Mouse (Mus musculus): ENCODE data around the gene Zfx. TPM values are rescaled to one million over a fixed set of nuclear protein-coding genes. Genes with fewer than 3 reads are reported as not detected.

Zfx gene
- polyA plus RNA-seq, 1 experiment: 30.5 TPM

DNA sequence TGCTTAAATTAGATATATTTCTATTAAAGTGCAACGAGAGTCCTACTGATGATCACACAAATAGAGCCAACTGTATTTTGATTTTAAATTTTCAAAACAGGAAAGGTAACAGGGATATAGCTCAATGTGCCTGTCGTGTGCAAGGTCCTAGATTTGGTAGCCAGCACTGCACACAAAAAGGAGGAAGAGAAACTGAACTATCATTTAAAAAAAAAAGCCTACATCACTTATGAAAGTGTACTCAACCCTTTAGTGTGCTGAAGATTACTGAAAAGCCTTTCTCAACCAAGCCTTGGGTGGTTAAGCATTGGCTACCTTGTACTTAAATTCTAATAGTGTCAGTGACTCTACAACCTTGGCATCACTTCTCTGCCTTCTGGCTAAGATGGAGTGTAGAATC is 2.4 kb upstream of the Zfx start:
- Histone ChIP-seq H3K27me3 (ENCODE audit: control insufficient read depth, insufficient read depth, low read length, poor library complexity, severe bottlenecking) (no peaks in the 10 kb centered on the region), H3K9me3 (replicated peaks; ENCODE audit: control insufficient read depth, insufficient read depth, low read length, poor library complexity, severe bottlenecking) (no peaks in the 10 kb centered on the region), H3K27ac (ENCODE audit: insufficient read depth, low read length) (no peak overlapping the region), H3K36me3 (ENCODE audit: control insufficient read depth, insufficient read depth, low read length, poor library complexity, severe bottlenecking) (no peaks in the 10 kb centered on the region), H3K9ac (ENCODE audit: low read depth, poor library complexity, severe bottlenecking) (no peak overlapping the region), H3K4me1 (ENCODE audit: control insufficient read depth, insufficient read depth, low read length) (no peaks in the 10 kb centered on the region), H3K4me3 (ENCODE audit: low read depth, low read length) (no peak overlapping the region)
- TF ChIP-seq EP300 (IDR thresholded peaks at IDR 0.05; ENCODE audit: insufficient read depth, low read depth, low read length) (no peak), CTCF (IDR thresholded peaks at IDR 0.05; ENCODE audit: low read depth, low read length) (no peak), POLR2A (IDR thresholded peaks at IDR 0.05; ENCODE audit: insufficient read depth, low read length) (no peak)

DNA sequence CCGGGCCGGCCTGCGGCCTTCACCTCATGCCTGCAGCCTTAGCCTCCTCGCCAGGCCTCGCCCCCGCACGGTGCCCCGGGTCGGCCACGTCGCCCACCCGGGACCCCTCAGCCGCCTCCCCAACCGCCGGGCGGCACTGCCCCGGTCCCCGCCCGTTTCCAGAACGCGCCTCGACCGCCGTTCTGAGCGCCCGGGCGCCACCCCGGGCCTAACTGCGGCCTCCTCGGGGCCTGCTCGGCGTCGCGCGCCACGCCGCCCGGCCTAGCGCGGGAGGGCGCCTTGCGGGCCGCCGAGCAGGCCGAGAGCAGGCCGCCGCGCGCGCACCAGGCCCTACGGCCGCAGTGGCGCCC is 818 bp downstream of the Zfx start:
- TF ChIP-seq CTCF (IDR thresholded peaks at IDR 0.05; ENCODE audit: low read depth, low read length) (no peak), EP300 (IDR thresholded peaks at IDR 0.05; ENCODE audit: insufficient read depth, low read depth, low read length) (no peak)
- Histone ChIP-seq H3K9me3 (replicated peaks; ENCODE audit: control insufficient read depth, insufficient read depth, low read length, poor library complexity, severe bottlenecking) (no peaks in the 10 kb centered on the region), H3K27ac (ENCODE audit: insufficient read depth, low read length) (peak overlapping the region; percentile 85), H3K4me3 (ENCODE audit: low read depth, low read length) (peak overlapping the region; percentile 77), H3K36me3 (ENCODE audit: control insufficient read depth, insufficient read depth, low read length, poor library complexity, severe bottlenecking) (no peaks in the 10 kb centered on the region), H3K9ac (ENCODE audit: low read depth, poor library complexity, severe bottlenecking) (peak overlapping the region; percentile 97), H3K27me3 (ENCODE audit: control insufficient read depth, insufficient read depth, low read length, poor library complexity, severe bottlenecking) (no peaks in the 10 kb centered on the region), H3K4me1 (ENCODE audit: control insufficient read depth, insufficient read depth, low read length) (no peaks in the 10 kb centered on the region)

DNA sequence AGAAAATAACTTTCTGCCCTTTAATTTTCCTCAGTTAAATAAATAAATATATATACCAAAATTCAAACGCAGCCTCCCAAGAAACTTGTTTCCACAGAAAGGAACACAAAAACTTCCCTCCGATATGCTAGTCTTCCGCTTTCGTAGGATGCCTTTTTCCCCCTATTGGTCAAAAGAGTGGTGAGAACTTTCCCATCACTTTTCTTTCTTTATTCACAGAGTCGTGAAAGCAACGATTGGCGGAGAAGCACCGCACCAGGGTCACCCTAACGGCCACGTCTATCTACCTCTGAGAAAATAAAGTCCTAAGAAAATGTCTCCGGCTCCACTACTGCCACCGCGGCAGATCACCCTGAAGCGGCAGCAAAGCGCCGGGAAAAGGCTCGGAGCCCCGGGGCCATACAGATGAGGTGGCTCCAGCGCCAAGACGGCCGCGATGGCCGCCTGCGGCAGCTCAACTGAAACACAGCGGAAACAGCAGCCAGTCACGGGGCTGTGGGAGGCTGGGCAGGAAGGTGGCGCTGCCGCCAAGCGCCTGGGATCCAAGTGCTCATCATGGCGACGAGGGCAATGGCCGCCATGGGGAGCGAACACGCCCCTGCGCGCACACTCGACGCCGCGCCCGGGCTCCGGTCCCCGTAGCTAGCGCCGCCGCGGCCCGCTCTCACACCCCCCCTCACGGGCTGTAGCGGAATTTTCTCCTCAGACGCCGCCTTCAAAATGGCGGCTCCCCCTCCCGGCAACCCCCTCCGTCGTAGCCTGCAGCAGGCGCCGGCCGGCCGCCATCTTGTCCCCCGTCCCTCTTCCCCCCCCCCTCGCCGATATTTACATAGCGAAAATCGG is 1.4 kb downstream of the Zfx start:
- peak overlapping the region; percentile 94 for H3K27ac ChIP-seq (ENCODE audit: insufficient read depth, low read length)
- no peaks in the 10 kb centered on the region for H3K36me3 ChIP-seq (ENCODE audit: control insufficient read depth, insufficient read depth, low read length, poor library complexity, severe bottlenecking)
- TF ChIP-seq EP300 (IDR thresholded peaks at IDR 0.05; ENCODE audit: insufficient read depth, low read depth, low read length) (no peak), CTCF (IDR thresholded peaks at IDR 0.05; ENCODE audit: low read depth, low read length) (no peak), POLR2A (IDR thresholded peaks at IDR 0.05; ENCODE audit: insufficient read depth, low read length) (no peak)
- H3K9me3 ChIP-seq (replicated peaks; ENCODE audit: control insufficient read depth, insufficient read depth, low read length, poor library complexity, severe bottlenecking): no peaks in the 10 kb centered on the region
- peak overlapping the region; percentile 97 for H3K9ac ChIP-seq (ENCODE audit: low read depth, poor library complexity, severe bottlenecking)
- H3K4me1 ChIP-seq (ENCODE audit: control insufficient read depth, insufficient read depth, low read length): no peaks in the 10 kb centered on the region
- H3K27me3 ChIP-seq (ENCODE audit: control insufficient read depth, insufficient read depth, low read length, poor library complexity, severe bottlenecking): no peaks in the 10 kb centered on the region
- H3K4me3 ChIP-seq (ENCODE audit: low read depth, low read length): peak overlapping the region; percentile 94

DNA sequence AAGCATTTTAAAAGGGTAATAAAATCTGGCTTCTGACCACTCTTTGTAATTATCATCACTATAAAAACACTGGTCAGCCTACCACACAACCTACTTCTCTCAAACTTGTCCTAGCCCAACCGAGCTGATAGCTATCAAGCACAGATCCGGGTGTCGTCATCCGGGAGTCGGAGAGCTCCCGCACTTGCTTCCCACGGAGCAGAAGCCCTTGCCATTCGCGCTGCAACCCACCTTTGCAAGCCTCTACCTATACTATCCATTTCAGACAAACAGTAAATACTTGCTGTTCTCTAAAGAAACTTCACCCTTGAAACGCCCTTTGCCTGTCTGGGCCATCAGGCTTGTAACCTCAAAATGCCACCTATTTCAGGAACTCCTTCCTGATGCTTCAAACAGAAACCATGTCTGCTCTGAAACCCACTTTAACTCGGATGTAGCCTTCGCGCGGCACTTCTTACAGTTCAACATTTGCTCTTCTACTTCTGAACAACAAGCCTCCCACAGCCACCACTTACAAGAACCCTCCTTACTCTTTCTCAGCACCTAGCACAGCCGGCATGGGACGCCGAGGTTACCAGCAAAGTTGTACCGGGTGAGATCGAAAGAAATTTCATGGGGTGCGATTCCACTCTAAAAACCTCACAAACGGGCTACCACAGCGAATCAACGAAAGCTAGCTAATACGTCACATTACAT is 2.2 kb downstream of the Zfx start:
- H3K27ac ChIP-seq (ENCODE audit: insufficient read depth, low read length): peak overlapping the region; percentile 94
- TF ChIP-seq EP300 (IDR thresholded peaks at IDR 0.05; ENCODE audit: insufficient read depth, low read depth, low read length) (no peak), POLR2A (IDR thresholded peaks at IDR 0.05; ENCODE audit: insufficient read depth, low read length) (no peak), CTCF (IDR thresholded peaks at IDR 0.05; ENCODE audit: low read depth, low read length) (no peak)

DNA sequence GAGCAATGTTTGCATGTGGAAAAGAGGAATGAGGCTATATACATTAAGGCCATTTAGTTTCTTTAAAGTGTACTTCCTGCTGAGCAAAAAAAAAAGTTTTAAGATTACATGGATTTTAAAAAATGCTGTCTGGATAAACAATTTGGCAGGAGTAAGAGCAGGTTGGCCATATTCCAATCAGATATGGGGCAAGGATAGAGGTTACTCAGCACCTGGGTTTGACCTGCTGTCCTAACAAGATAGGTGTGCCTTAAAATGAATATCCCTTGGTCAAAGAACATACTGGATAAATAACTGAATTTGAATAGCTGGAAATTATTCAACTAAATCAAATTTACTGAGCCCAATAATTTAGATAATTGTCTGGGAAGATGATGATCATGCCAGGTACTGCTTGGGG is 5.2 kb downstream of the Zfx start:
- H3K4me3 ChIP-seq (ENCODE audit: low read depth, low read length): no peak overlapping the region
- no peak for TF ChIP-seq CTCF (IDR thresholded peaks at IDR 0.05; ENCODE audit: low read depth, low read length)
- no peak for TF ChIP-seq POLR2A (IDR thresholded peaks at IDR 0.05; ENCODE audit: insufficient read depth, low read length)
- TF ChIP-seq EP300 (IDR thresholded peaks at IDR 0.05; ENCODE audit: insufficient read depth, low read depth, low read length): no peak
- H3K27ac ChIP-seq (ENCODE audit: insufficient read depth, low read length): no peak overlapping the region
- no peaks in the 10 kb centered on the region for H3K9me3 ChIP-seq (replicated peaks; ENCODE audit: control insufficient read depth, insufficient read depth, low read length, poor library complexity, severe bottlenecking)
- no peaks in the 10 kb centered on the region for H3K36me3 ChIP-seq (ENCODE audit: control insufficient read depth, insufficient read depth, low read length, poor library complexity, severe bottlenecking)
- no peak overlapping the region for H3K9ac ChIP-seq (ENCODE audit: low read depth, poor library complexity, severe bottlenecking)
- H3K4me1 ChIP-seq (ENCODE audit: control insufficient read depth, insufficient read depth, low read length): no peaks in the 10 kb centered on the region
- no peaks in the 10 kb centered on the region for H3K27me3 ChIP-seq (ENCODE audit: control insufficient read depth, insufficient read depth, low read length, poor library complexity, severe bottlenecking)

More for the DNA sequence above, 2.2 kb downstream of the Zfx start:
- Histone ChIP-seq H3K27me3 (ENCODE audit: control insufficient read depth, insufficient read depth, low read length, poor library complexity, severe bottlenecking) (no peaks in the 10 kb centered on the region), H3K36me3 (ENCODE audit: control insufficient read depth, insufficient read depth, low read length, poor library complexity, severe bottlenecking) (no peaks in the 10 kb centered on the region), H3K9me3 (replicated peaks; ENCODE audit: control insufficient read depth, insufficient read depth, low read length, poor library complexity, severe bottlenecking) (no peaks in the 10 kb centered on the region), H3K4me3 (ENCODE audit: low read depth, low read length) (peak overlapping the region; percentile 99), H3K4me1 (ENCODE audit: control insufficient read depth, insufficient read depth, low read length) (no peaks in the 10 kb centered on the region), H3K9ac (ENCODE audit: low read depth, poor library complexity, severe bottlenecking) (peak overlapping the region; percentile 97)

DNA sequence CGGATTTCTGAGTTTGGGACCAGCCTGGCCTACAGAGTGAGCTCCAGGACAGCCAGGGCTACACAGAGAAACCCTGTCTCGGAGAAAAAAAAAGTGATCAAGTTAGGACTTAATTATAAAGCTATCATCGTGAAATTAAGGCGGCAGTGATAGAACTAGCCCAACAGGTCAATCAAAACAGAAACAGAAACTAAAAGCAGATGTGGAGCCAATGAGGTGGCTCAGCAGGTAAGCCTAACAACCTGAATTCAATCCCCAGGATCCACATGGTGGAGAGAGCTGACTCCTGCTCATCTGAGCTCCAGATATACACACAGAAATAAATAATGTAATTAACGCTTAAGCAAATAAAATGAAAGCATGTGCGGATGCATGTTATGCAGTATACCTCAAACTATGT is 7.6 kb downstream of the Zfx start:
- no peak for TF ChIP-seq CTCF (IDR thresholded peaks at IDR 0.05; ENCODE audit: low read depth, low read length)
- Histone ChIP-seq H3K36me3 (ENCODE audit: control insufficient read depth, insufficient read depth, low read length, poor library complexity, severe bottlenecking) (no peaks in the 10 kb centered on the region), H3K27ac (ENCODE audit: insufficient read depth, low read length) (no peak overlapping the region), H3K4me3 (ENCODE audit: low read depth, low read length) (no peak overlapping the region), H3K4me1 (ENCODE audit: control insufficient read depth, insufficient read depth, low read length) (no peaks in the 10 kb centered on the region), H3K27me3 (ENCODE audit: control insufficient read depth, insufficient read depth, low read length, poor library complexity, severe bottlenecking) (no peaks in the 10 kb centered on the region), H3K9ac (ENCODE audit: low read depth, poor library complexity, severe bottlenecking) (no peak overlapping the region), H3K9me3 (replicated peaks; ENCODE audit: control insufficient read depth, insufficient read depth, low read length, poor library complexity, severe bottlenecking) (no peaks in the 10 kb centered on the region)

Measured in ES-Bruce4 (cell line).